Mouse (Mus musculus): ENCODE results near the gene Mesd.

- TF ChIP-seq CTCF (IDR thresholded peaks at IDR 0.05; ENCODE audit: borderline replicate concordance, extremely low read depth, insufficient read depth, insufficient read length) (no peak), POLR2A (IDR thresholded peaks at IDR 0.05; ENCODE audit: borderline replicate concordance, extremely low read depth, insufficient read depth, insufficient read length, poor library complexity, severe bottlenecking) (no peak)
These were observed 7.2 kb upstream of the Mesd start for GRCm38 (mm10) chr7:83877088-83877487.

Data from brain, embryonic 14.5 days (tissue).